Mouse (Mus musculus): Measurements from ENCODE around the gene Antxr2. TPM values are rescaled to one million over a fixed set of nuclear protein-coding genes. Genes with fewer than 3 reads are reported as not detected.
A peak's percentile ranks its signal among the peaks of the same experiment; 100 is the strongest.

Gene Antxr2
- polyA plus RNA-seq, 1 experiment: 2.4 TPM

DNA sequence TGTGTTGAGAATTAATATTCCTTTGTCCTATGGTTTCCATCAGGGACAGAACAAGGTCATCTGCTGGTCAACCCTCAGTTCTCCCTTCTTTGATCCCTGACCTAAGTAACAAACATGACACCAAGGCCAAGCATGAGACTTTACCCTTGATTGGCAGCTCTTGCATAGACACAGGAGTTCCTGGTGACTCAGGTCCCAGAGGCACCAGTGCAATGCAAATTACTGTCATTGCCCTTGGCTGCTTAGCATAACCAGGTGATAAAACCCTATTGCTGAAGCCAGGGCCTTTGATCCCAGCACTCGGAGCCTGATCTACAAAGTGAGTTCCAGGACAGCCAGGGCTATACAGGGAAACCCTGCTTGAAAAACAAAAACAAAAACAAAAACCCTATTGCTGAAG is 11.4 kb downstream of the Antxr2 start:
- 73% methylated on average over 1 of the region's 1 CpGs for WGBS
- H3K4me1 ChIP-seq (ENCODE audit: control insufficient read depth, insufficient read depth, low read length): no peaks in the 10 kb centered on the region
- no peak overlapping the region for H3K27ac ChIP-seq (ENCODE audit: insufficient read depth, low read depth, low read length)
- TF ChIP-seq POLR2A (IDR thresholded peaks at IDR 0.05; ENCODE audit: low read depth, low read length) (no peak), CTCF (conservative IDR thresholded peaks at IDR 0.05; ENCODE audit: insufficient read depth, insufficient read length, low read depth, low read length) (no peak)
- no peaks in the 10 kb centered on the region for H3K27me3 ChIP-seq (replicated peaks; ENCODE audit: control insufficient read depth, insufficient read depth, low read length)
- no peak for DNase-seq
- H3K4me3 ChIP-seq (ENCODE audit: insufficient read depth, low read depth, low read length): no peak overlapping the region
- H3K36me3 ChIP-seq (ENCODE audit: control insufficient read depth, insufficient read depth, low read length): no peaks in the 10 kb centered on the region; the same call in 1 of the 2 replicates

DNA sequence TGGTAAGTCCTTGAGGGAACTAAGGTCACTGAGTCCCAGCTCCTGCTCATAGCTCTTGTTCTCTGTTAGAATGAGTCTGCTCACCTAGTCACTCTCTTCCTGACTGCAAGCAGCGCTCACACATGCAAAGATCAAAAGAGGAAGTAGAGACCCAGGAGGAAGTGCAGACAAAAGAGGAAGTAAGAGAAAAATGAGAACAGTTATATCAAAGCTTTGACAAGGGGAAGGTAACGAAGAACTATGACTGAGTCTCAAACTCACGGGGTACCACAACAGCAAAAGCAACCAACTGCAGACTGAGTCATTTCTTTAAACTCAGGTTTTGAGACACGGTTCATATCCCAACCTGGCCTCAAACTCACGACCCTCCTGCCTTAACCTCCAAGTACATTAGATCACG is 12.7 kb downstream of the Antxr2 start:
- 88% methylated on average over 6 of the region's 6 CpGs for WGBS
- Histone ChIP-seq H3K27me3 (replicated peaks; ENCODE audit: control insufficient read depth, insufficient read depth, low read length) (no peaks in the 10 kb centered on the region), H3K4me3 (ENCODE audit: insufficient read depth, low read depth, low read length) (no peak overlapping the region), H3K36me3 (ENCODE audit: control insufficient read depth, insufficient read depth, low read length) (no peaks in the 10 kb centered on the region), H3K27ac (ENCODE audit: insufficient read depth, low read depth, low read length) (peak overlapping the region; percentile 31; the same call in 1 of the 2 replicates), H3K4me1 (ENCODE audit: control insufficient read depth, insufficient read depth, low read length) (no peaks in the 10 kb centered on the region)
- DNase-seq: no peak
- TF ChIP-seq CTCF (conservative IDR thresholded peaks at IDR 0.05; ENCODE audit: insufficient read depth, insufficient read length, low read depth, low read length) (no peak), POLR2A (IDR thresholded peaks at IDR 0.05; ENCODE audit: low read depth, low read length) (no peak)

DNA sequence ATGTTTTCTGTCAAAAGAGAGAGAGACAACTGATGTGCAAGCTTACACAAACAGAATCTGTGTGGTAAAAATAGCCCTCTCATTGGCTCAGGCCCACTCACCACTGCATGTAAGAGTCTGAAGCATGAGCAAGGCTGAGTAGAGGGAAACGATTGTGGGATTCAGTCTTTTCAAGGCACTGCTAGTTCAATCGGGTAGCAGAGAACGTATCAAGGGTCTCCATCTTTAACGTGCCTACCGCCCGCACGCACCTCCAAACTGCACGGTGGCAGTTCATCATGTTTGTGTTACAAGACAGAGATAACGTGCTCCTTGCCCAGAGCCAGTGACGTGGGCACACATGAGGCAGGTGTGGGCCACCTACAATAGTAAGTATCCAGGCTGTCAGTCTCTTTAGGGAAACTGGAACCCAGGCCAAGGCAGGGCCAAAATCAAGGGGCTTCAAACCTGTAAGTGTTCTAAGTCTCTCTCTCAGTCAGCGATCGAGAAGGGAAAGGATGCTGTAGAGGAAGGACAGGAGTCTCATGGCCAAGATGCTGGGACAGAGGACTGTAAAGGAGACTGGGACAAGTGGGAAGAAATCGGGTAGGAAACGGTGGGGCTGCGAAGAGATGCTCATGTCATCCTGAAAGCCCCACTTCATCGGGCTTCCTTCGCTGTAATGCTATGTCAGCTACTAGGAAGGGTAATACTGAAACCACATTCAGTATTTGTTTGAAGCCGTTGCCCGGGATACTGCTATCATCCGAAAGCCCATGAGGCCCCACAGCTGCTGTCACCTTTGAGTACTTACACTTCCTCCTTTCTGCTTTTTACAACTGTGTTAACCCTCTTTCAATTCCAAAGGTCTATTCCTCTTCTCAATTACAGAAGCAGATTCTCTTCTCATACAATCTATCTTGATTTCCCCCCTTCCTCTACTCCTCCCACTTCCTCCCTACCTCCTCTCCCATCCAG is 14.3 kb downstream of the Antxr2 start:
- Histone ChIP-seq H3K27ac (ENCODE audit: insufficient read depth, low read depth, low read length) (no peak overlapping the region), H3K27me3 (replicated peaks; ENCODE audit: control insufficient read depth, insufficient read depth, low read length) (no peaks in the 10 kb centered on the region), H3K36me3 (ENCODE audit: control insufficient read depth, insufficient read depth, low read length) (no peaks in the 10 kb centered on the region), H3K4me3 (ENCODE audit: insufficient read depth, low read depth, low read length) (no peak overlapping the region), H3K4me1 (ENCODE audit: control insufficient read depth, insufficient read depth, low read length) (no peaks in the 10 kb centered on the region)
- no peak for TF ChIP-seq POLR2A (IDR thresholded peaks at IDR 0.05; ENCODE audit: low read depth, low read length)
- TF ChIP-seq CTCF (conservative IDR thresholded peaks at IDR 0.05; ENCODE audit: insufficient read depth, insufficient read length, low read depth, low read length): no peak
- DNase-seq: peak; percentile 23
- WGBS: 75% methylated on average over 20 of the region's 20 CpGs

DNA sequence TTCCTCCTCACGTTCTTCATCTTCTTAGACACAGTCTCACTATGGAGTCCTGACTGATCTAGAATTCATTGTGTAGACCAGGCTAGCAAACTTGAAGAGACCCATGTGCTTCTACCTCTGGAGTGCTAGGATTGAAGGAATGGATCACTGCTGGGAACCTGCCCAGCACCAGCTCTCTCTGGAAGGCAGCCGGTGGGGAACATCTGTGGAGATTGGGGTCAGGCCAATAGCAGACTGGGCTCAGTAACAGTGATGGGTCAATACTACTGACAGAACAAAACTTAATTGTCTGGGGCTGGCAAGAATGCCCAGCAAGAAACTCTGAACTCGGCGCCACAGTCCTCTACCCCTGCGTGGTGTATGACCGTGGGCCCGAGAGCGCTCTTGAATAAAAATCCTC is 25.1 kb downstream of the Antxr2 start:
- H3K27ac ChIP-seq (ENCODE audit: insufficient read depth, low read depth, low read length): no peak overlapping the region
- TF ChIP-seq CTCF (conservative IDR thresholded peaks at IDR 0.05; ENCODE audit: insufficient read depth, insufficient read length, low read depth, low read length): no peak
- TF ChIP-seq POLR2A (IDR thresholded peaks at IDR 0.05; ENCODE audit: low read depth, low read length): no peak
- no peaks in the 10 kb centered on the region for H3K27me3 ChIP-seq (replicated peaks; ENCODE audit: control insufficient read depth, insufficient read depth, low read length)
- no peaks in the 10 kb centered on the region for H3K4me1 ChIP-seq (ENCODE audit: control insufficient read depth, insufficient read depth, low read length)
- H3K4me3 ChIP-seq (ENCODE audit: insufficient read depth, low read depth, low read length): no peak overlapping the region
- no peaks in the 10 kb centered on the region; the same call in 1 of the 2 replicates for H3K36me3 ChIP-seq (ENCODE audit: control insufficient read depth, insufficient read depth, low read length)
- WGBS: 96% methylated on average over 8 of the region's 8 CpGs
- DNase-seq: no peak

DNA sequence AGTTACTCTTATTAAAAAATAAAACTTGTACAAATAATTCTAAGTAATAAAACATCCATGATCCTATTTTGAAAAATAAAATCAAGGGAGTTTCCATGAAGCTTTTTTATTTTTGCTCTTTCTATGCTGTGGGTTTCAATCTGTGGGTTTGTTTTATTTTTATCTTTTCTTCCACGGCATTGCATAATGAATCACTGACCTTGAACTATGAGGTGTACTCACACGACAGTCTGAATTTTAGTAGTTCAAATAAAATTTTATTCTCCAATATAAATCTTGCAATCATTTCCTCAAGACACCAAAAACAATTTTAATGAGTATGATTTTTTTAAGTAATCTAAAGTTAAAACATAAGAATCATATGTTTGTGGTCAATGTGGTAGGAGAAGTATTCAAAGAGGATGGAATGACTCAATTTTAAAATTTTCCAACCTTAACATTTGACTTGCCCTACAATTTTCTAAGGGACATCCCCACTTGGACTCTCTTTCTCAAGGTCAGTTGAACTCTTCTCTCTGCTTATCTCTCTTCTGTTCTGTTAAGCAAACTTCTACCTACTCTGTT is 31.5 kb downstream of the Antxr2 start:
- TF ChIP-seq CTCF (conservative IDR thresholded peaks at IDR 0.05; ENCODE audit: insufficient read depth, insufficient read length, low read depth, low read length) (no peak), POLR2A (IDR thresholded peaks at IDR 0.05; ENCODE audit: low read depth, low read length) (no peak)
- Histone ChIP-seq H3K27ac (ENCODE audit: insufficient read depth, low read depth, low read length) (no peak overlapping the region), H3K4me3 (ENCODE audit: insufficient read depth, low read depth, low read length) (no peak overlapping the region), H3K27me3 (replicated peaks; ENCODE audit: control insufficient read depth, insufficient read depth, low read length) (no peaks in the 10 kb centered on the region), H3K4me1 (ENCODE audit: control insufficient read depth, insufficient read depth, low read length) (no peaks in the 10 kb centered on the region), H3K36me3 (ENCODE audit: control insufficient read depth, insufficient read depth, low read length) (no peaks in the 10 kb centered on the region; the same call in 1 of the 2 replicates)
- WGBS: 50% methylated on average over 2 of the region's 2 CpGs
- DNase-seq: no peak

DNA sequence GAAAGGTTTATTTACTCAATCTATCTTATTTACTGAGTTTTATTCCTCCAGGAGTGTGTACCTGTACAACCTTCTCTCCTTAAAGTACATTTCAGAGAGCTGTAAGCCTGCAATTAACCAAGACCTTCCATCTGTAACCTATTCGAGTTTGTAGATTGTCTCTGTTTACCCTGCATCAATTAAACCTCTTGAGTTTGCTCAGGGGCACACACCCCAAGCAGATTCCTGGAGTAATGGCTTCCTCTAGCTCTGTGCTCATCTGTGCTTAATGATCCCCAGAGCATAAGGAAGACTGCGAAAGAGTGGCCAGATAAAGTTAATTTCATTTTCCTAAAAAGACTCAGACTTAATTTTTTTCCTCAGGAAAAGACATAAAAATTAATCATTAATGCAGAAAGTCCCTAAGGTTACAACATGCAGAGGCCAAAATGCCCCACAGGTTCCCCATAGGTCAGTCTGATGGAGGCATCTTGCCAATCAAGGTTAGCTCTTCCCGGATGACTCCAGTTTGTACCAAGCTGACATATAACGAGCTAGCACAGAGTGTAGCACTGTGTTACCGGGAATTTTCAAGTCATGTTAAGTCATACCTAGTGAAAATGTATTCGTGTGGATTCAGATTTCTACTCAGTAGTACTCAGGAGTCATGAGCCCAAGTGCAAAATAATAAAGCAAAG is 34.2 kb downstream of the Antxr2 start:
- peak; percentile 29 for DNase-seq
- TF ChIP-seq CTCF (conservative IDR thresholded peaks at IDR 0.05; ENCODE audit: insufficient read depth, insufficient read length, low read depth, low read length) (no peak), POLR2A (IDR thresholded peaks at IDR 0.05; ENCODE audit: low read depth, low read length) (no peak)

DNA sequence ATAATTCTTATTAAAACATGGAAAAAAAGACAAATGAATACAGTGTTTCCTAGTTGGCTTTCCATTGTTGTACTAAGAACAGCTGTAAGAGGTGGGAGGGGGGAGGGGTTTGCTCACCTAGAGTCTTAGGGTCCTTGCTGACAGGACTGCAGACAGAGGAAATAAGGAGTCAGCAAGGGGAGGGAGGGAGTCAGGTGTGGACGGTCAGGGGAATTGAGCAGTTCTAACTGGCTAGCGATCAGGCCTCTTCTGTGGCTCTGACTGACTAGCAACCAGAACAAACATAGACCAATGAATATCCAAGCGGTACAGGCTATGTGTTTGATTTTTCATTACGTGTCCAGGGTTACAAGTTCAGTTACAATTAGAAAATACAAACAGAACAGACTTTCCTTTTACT is 35.0 kb downstream of the Antxr2 start:
- Histone ChIP-seq H3K4me1 (ENCODE audit: control insufficient read depth, insufficient read depth, low read length) (no peaks in the 10 kb centered on the region), H3K4me3 (ENCODE audit: insufficient read depth, low read depth, low read length) (no peak overlapping the region), H3K27me3 (replicated peaks; ENCODE audit: control insufficient read depth, insufficient read depth, low read length) (no peaks in the 10 kb centered on the region), H3K36me3 (ENCODE audit: control insufficient read depth, insufficient read depth, low read length) (no peaks in the 10 kb centered on the region), H3K27ac (ENCODE audit: insufficient read depth, low read depth, low read length) (no peak overlapping the region)
- TF ChIP-seq POLR2A (IDR thresholded peaks at IDR 0.05; ENCODE audit: low read depth, low read length) (no peak), CTCF (conservative IDR thresholded peaks at IDR 0.05; ENCODE audit: insufficient read depth, insufficient read length, low read depth, low read length) (no peak)
- no peak for DNase-seq
- 58% methylated on average over 4 of the region's 4 CpGs for WGBS

More for the DNA sequence above, 34.2 kb downstream of the Antxr2 start:
- H3K4me1 ChIP-seq (ENCODE audit: control insufficient read depth, insufficient read depth, low read length): no peaks in the 10 kb centered on the region
- no peak overlapping the region for H3K4me3 ChIP-seq (ENCODE audit: insufficient read depth, low read depth, low read length)
- no peak overlapping the region for H3K27ac ChIP-seq (ENCODE audit: insufficient read depth, low read depth, low read length)
- WGBS: 39% methylated on average over 6 of the region's 6 CpGs
- no peaks in the 10 kb centered on the region for H3K27me3 ChIP-seq (replicated peaks; ENCODE audit: control insufficient read depth, insufficient read depth, low read length)
- no peaks in the 10 kb centered on the region for H3K36me3 ChIP-seq (ENCODE audit: control insufficient read depth, insufficient read depth, low read length)

All from kidney, adult 2 months (tissue).